Mouse (Mus musculus) liver, embryonic 14.5 days (tissue): ENCODE data around the gene Ano10.

Source experiments
- CTCF ChIP-seq: IDR thresholded peaks from 2 replicates; pipeline ENCODE4 v1.5.1; 2016; ENCODE audit warnings: antibody characterized with exemption, low read depth, control low read depth
- EP300 ChIP-seq: IDR thresholded peaks from 2 replicates; pipeline ENCODE4 v1.6.1; 2016; ENCODE audit warnings: antibody characterized with exemption, low read depth

- TF ChIP-seq CTCF: no peak
- TF ChIP-seq EP300: no peak
Measured at GRCm38 (mm10) chr9:122273879-122274278, 20.3 kb downstream of the Ano10 start.
